ENCODE assay signal across 9 mouse cellular contexts in genomic region chr6:64734441-64735320, GRCm38 (mm10). TPM values are rescaled to one million over a fixed set of nuclear protein-coding genes. Genes with fewer than 3 reads are reported as not detected.
DNase-seq lines count a peak whose midpoint lies in the region; ATAC-seq lines count a peak whose summit lies in the region.
"Had no signal": no experiment of that assay in that cellular context is flagged by ENCODE, and none has a peak within 500 bp of the region (broad histone marks: within the 10 kb centered on the region; RNA-seq: fewer than 3 reads in every experiment).

No protein-coding gene starts in this region.

- peak; percentile 77 for ATAC-seq in frontal cortex, adult (ENCODE audit: low TSS enrichment)
- no peak for ATAC-seq in inflammation-experienced regulatory T-cells, adult 6 months
- no peak for ATAC-seq in erythroid progenitor cell, adult 5-6 weeks (replicated peaks; ENCODE audit: low FRiP score, poor library complexity, severe bottlenecking)

- DNase-seq in frontal cortex, adult 2 months (ENCODE audit: extremely low spot score in 1 of 2, low spot score in 1 of 2), result no peak
- DNase-seq in testis, postnatal 10 days (ENCODE audit: low spot score), result peak; percentile 48
- DNase-seq in testis, postnatal 14 days (ENCODE audit: low spot score), result no peak
- DNase-seq in heart, postnatal 14 days, result peak; percentile 6
- DNase-seq in mesoderm, embryonic 11.5 days (ENCODE audit: low read depth, low spot score), result peak; percentile 56

- intact Hi-C loops in heart, postnatal 14 days (cut with DNase I), result no loop called here

RNA-seq across cellular contexts. Expression of gene Atoh1, which starts 5.8 kb away (rescaled TPM):
- not detected in 2 replicates for polyA plus RNA-seq in frontal cortex, adult 2 months (2012; rRNA removed)
- total RNA-seq in heart, postnatal 14 days (2021), result not detected
- not detected for polyA plus RNA-seq in inflammation-experienced regulatory T-cells, adult 6 months (2017; shearing (Covaris generic))
- total RNA-seq in erythroid progenitor cell, adult 5-6 weeks (2015; ENCODE audit: low replicate concordance), result not detected in 2 replicates
- total RNA-seq in erythroid progenitor cell, adult 5-6 weeks (2017; ENCODE audit: low replicate concordance), result not detected in 2 replicates
- total RNA-seq: CH12.LX had no signal

Comparison
In these comparisons a context has a peak if more than half of its experiments do, and no peak if none do; other contexts are left out.
1. DNase-seq: peak in testis, postnatal 10 days (single experiment), heart, postnatal 14 days (2 of 2) and mesoderm, embryonic 11.5 days (single experiment); none in frontal cortex, adult 2 months (0 of 2) and testis, postnatal 14 days (single experiment).